Mouse (Mus musculus) B cell, adult (primary cell): ENCODE data around the gene Hdac11. TPM values are rescaled to one million over a fixed set of nuclear protein-coding genes. Genes with fewer than 3 reads are reported as not detected.

Experiments used
- total RNA-seq: library from RNA; stranded (reverse); gene quantifications from 4 replicates; pipeline ENCODE4 v1.2.4, GENCODE M21; 2023; ENCODE audit not compliant: inconsistent age

Hdac11 gene
- 2.6 to 3.9 TPM (median 3.1 TPM) in 4 replicates for total RNA-seq

GRCm38 (mm10) chr6:91156554-91157236 lies at the start of gene Hdac11:
Gene Hdac11 (plus strand): TSS chr6:91156665.

GRCm38 (mm10) chr6:91116244-91117145 lies 40.0 kb upstream of the Hdac11 start, which contains the start of gene Nup210:
Gene Nup210 (minus strand): TSS chr6:91116829.

GRCm38 (mm10) chr6:91212155-91212554 lies 55.7 kb downstream of the Hdac11 start, which contains the start of gene Fbln2:
Gene Fbln2 (plus strand): TSS chr6:91212455.

Other genes starting within 250 kb of the Hdac11 start
- 513 to 570 TPM (median 528 TPM) in 4 replicates for gene Iqsec1, start 168.0 kb upstream of the Hdac11 start, total RNA-seq
- 128 to 169 TPM (median 152 TPM) in 4 replicates for gene Nup210, start 39.8 kb upstream of the Hdac11 start, total RNA-seq
- 0.30 to 0.58 TPM (median 0.35 TPM) in 3 of 4 replicates, not detected in the other for gene Fbln2, start 55.8 kb downstream of the Hdac11 start, total RNA-seq